Mouse (Mus musculus): ENCODE results near the gene Zfp97. TPM values are rescaled to one million over a fixed set of nuclear protein-coding genes. Genes with fewer than 3 reads are reported as not detected.
"Not testable (repeated sequence)": the region's sequence is repeated elsewhere in the genome, so short reads cannot be mapped to it uniquely, and the experiment has no call there.

Zfp97 gene
- 10 to 100 TPM in 11 of 26 experiments, 1 to 10 TPM in 15; 1.9 to 27.5 (median 8.8) TPM for total RNA-seq (2018; cell fraction: chromatin; rRNA removed)
- total RNA-seq (2018; cell fraction: cytosol; rRNA removed) = 10 to 100 TPM in 1 of 26 experiments, 1 to 10 TPM in 25; 2.1 to 10.7 (median 7.3) TPM
- total RNA-seq (2018; cell fraction: nucleus; rRNA removed) = 10 to 100 TPM in 10 of 26 experiments, 1 to 10 TPM in 16; 1.7 to 19.9 (median 7.2) TPM
- polyA plus RNA-seq (2018) = 6.0 to 12.9 TPM (median 6.6 TPM) in 3 replicates

DNA sequence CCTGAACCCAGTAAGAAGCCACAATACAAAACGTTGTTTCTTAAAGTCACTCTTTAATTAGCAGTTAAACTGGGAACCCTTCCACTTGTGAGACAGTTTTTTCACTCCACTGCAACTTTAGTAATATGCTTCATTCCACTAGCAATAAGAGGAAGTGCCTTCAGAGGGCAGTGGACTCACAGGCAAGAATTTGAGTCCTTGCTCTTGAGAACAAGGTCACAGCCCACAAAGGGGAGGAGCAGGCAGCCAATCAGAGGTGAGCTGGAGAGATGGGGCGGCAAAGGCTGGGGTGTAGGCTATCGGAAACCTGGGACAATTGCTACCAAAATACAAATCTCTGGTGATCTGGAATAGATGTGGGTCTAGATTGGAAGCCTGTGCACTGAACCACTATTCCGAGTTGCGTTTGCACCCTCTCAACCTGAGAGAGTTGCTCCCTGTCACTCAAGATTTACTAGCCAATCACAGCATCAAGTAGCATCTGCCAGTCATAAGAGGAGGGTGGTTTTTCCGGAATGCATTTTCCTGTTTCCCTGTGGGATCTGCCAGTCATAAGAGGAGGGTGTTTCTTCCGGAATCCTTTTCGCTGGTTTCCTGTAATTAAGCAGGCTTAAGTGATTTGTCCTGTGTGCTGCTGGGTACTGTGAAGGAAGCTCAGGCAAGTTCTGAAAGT is at the start of gene Zfp97:
Gene Zfp97, plus strand, starts transcription at position 586 of the 673 bp plus-strand sequence.
- H3K27ac ChIP-seq; H3K79me2 ChIP-seq (ENCODE audit: inconsistent target); H3K4me3 ChIP-seq (ENCODE audit: inconsistent target); H3K36me3 ChIP-seq (ENCODE audit: inconsistent target): not testable (repeated sequence)
- no CpG with 5 or more reads among the region's 8 CpGs for WGBS (ENCODE audit: missing documents)

- H3K27ac ChIP-seq; H3K4me3 ChIP-seq (ENCODE audit: inconsistent target); H3K36me3 ChIP-seq (ENCODE audit: inconsistent target): not testable (repeated sequence)
- H3K79me2 ChIP-seq (ENCODE audit: inconsistent target) = peaks cover 15% of the 10 kb centered on the region
- WGBS (ENCODE audit: missing documents) = no CpG with 5 or more reads among the region's 8 CpGs
Observed at GRCm38 (mm10) chr17:17178757-17179413, 57.7 kb downstream of the Zfp97 start.

GRCm38 (mm10) chr17:17194761-17195160 is 73.5 kb downstream of the Zfp97 start:
- peaks cover 49% of the 10 kb centered on the region; the same call in 1 of the 2 replicates for H3K79me2 ChIP-seq (ENCODE audit: inconsistent target)
- H3K36me3 ChIP-seq (ENCODE audit: inconsistent target); H3K27ac ChIP-seq; H3K4me3 ChIP-seq (ENCODE audit: inconsistent target): not testable (repeated sequence)

DNA sequence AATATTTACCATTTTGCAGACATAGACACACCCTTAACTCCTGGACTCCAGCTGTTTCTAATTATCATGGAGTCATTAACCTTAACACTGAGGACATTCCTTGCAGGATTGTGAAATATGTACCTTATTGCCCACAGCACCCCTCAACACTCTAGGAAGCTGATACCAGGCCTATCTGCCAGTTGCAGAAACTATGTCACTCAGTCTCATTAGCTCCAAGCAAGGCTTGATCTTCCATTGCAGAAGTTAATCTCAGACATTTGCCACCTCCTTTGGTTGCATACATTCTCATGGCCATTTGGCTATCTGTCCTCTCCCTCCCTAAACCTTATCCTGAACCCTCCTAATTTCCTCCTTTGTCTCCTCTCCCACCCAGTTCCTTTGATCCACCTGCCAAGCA is 74.0 kb downstream of the Zfp97 start:
- H3K36me3 ChIP-seq (ENCODE audit: inconsistent target) = peaks cover 5% of the 10 kb centered on the region; the same call in 1 of the 2 replicates
- H3K4me3 ChIP-seq (ENCODE audit: inconsistent target) = no peak overlapping the region
- peaks cover 48% of the 10 kb centered on the region; the same call in 1 of the 2 replicates for H3K79me2 ChIP-seq (ENCODE audit: inconsistent target)
- no peak overlapping the region for H3K27ac ChIP-seq

DNA sequence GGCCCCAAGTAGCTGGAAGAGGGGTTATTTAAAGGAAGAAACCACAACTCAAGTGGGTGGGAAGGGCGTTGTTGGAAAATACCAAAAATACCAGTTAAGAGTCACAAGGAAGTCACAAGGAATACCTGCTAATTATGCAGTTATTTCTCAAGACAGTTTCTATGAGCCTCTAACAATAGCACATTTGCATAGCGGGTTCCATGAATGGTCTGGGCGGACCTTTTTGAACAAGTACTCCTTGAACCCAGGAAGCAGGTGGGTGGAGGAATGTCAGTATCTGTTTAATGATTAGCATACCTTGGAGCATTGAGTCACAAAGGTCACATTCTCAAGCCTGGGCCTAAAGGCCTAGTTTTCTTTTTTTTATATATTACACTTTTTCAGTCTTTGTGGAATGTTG is 74.9 kb downstream of the Zfp97 start:
- H3K4me3 ChIP-seq (ENCODE audit: inconsistent target) = not testable (repeated sequence)

More for the DNA sequence above, 74.9 kb downstream of the Zfp97 start:
- WGBS (ENCODE audit: missing documents) = 97% methylated on average over 3 of the region's 3 CpGs
- H3K79me2 ChIP-seq (ENCODE audit: inconsistent target) = peaks cover 47% of the 10 kb centered on the region; the same call in 1 of the 2 replicates
- H3K36me3 ChIP-seq (ENCODE audit: inconsistent target); H3K27ac ChIP-seq: not testable (repeated sequence)

Other genes starting within 250 kb of the Zfp97 start
- gene Zfp960, start 57.3 kb upstream of the Zfp97 start, polyA plus RNA-seq (2018) = 0.68 to 1.8 TPM (median 1.5 TPM) in 3 replicates